Mouse (Mus musculus) midbrain, embryonic 16.5 days (tissue): ENCODE data around the gene Slco2b1. TPM values are rescaled to one million over a fixed set of nuclear protein-coding genes. Genes with fewer than 3 reads are reported as not detected.
"Not testable (repeated sequence)": the region's sequence is repeated elsewhere in the genome, so short reads cannot be mapped to it uniquely, and the experiment has no call there.

ENCODE experiments used
- ATAC-seq: fragments of 200-750 bp; cut with Nextera tagmentation; 2 replicates; pipeline ENCODE4 v1.8.0; 2017; ENCODE audit warnings: moderate TSS enrichment
- H3K27ac ChIP-seq: fragments of 300-500 bp; sonication (generic); 2 replicates; pipeline ENCODE4 v1.5.1; 2014; ENCODE audit warnings: mild to moderate bottlenecking, low read length, mixed read lengths
- H3K27me3 ChIP-seq: fragments of 300-500 bp; sonication (generic); 2 replicates; pipeline ENCODE4 v1.6.1; 2014; ENCODE audit warnings: low read depth, low read length, mixed read lengths; ENCODE audit not compliant: control insufficient read depth, insufficient read depth
- H3K36me3 ChIP-seq: fragments of 300-500 bp; sonication (generic); 2 replicates; pipeline ENCODE4 v1.6.1; 2014; ENCODE audit warnings: mild to moderate bottlenecking, low read length, moderate library complexity, mixed read lengths; ENCODE audit not compliant: control insufficient read depth, insufficient read depth
- H3K4me1 ChIP-seq: fragments of 300-500 bp; sonication (generic); 2 replicates; pipeline ENCODE4 v1.6.1; 2014; ENCODE audit warnings: mild to moderate bottlenecking, low read length, mixed read lengths; ENCODE audit not compliant: control insufficient read depth, insufficient read depth
- H3K4me2 ChIP-seq: fragments of 300-500 bp; sonication (generic); 2 replicates; pipeline ENCODE4 v1.6.1; 2014; ENCODE audit warnings: mild to moderate bottlenecking, low read length, mixed read lengths
- H3K4me3 ChIP-seq: fragments of 300-500 bp; sonication (generic); 2 replicates; pipeline ENCODE4 v1.5.1; 2014; ENCODE audit warnings: low read depth, mild to moderate bottlenecking, low read length, moderate library complexity, mixed read lengths
- H3K9ac ChIP-seq: fragments of 300-500 bp; sonication (generic); 2 replicates; pipeline ENCODE4 v1.6.1; 2014; ENCODE audit warnings: low read depth, low read length, mixed read lengths
- H3K9me3 ChIP-seq: fragments of 300-500 bp; sonication (generic); replicated peaks from 2 replicates; pipeline ENCODE4 v1.6.1; 2014; ENCODE audit warnings: mild to moderate bottlenecking, low read length, mixed read lengths; ENCODE audit not compliant: control insufficient read depth, poor library complexity, severe bottlenecking
- WGBS: fragments of 180-500 bp; shearing (Covaris S2); extraction: QIAGEN DNeasy Blood & Tissue Kit; methylation state at CpG from one replicate; pipeline ENCODE4 v1.1.7; 2014; 5-methylcytosine and 5-hydroxymethylcytosine counted together
- polyA plus RNA-seq: library from polyadenylated mRNA; unstranded; fragments of >200 nt; fragmentation: Nextera tagmentation; extraction: Ambion mirVana; gene quantifications from 2 replicates; pipeline ENCODE4 v1.2.1, GENCODE M21; 2015

The Slco2b1 gene
- polyA plus RNA-seq: 5.9 and 6.5 TPM in 2 replicates

- no peaks in the 10 kb centered on the region for H3K9me3 ChIP-seq
- H3K4me2 ChIP-seq: no peak within 1 kb of the TSS
- no peaks in the 10 kb centered on the region for H3K27me3 ChIP-seq
- 84% methylated on average over 8 of the region's 8 CpGs for WGBS
- H3K9ac ChIP-seq: no peak within 1 kb of the TSS
- no peaks in the 10 kb centered on the region for H3K4me1 ChIP-seq
- no peak for ATAC-seq
- H3K36me3 ChIP-seq: no peaks in the 10 kb centered on the region
- H3K4me3 ChIP-seq: no peak within 1 kb of the TSS
- H3K27ac ChIP-seq: no peak within 1 kb of the TSS
These were observed at the start of gene Slco2b1 for GRCm38 (mm10) chr7:99711166-99711565. Gene Slco2b1, minus strand, starts transcription at chr7:99711340.

GRCm38 (mm10) chr7:99739276-99739675, 28.1 kb upstream of the Slco2b1 start:
- WGBS: 48% methylated on average over 9 of the region's 9 CpGs
- no peak for ATAC-seq
- H3K4me1 ChIP-seq: no peaks in the 10 kb centered on the region

GRCm38 (mm10) chr7:99735491-99735890, 24.4 kb upstream of the Slco2b1 start:
- 94% methylated on average over 9 of the region's 9 CpGs for WGBS
- H3K9me3 ChIP-seq, H3K9ac ChIP-seq, H3K27me3 ChIP-seq, H3K27ac ChIP-seq, H3K4me2 ChIP-seq, H3K4me3 ChIP-seq, ATAC-seq, H3K4me1 ChIP-seq, H3K36me3 ChIP-seq: not testable (repeated sequence)

More at GRCm38 (mm10) chr7:99739276-99739675, 28.1 kb upstream of the Slco2b1 start:
- no peak overlapping the region for H3K9ac ChIP-seq
- H3K4me2 ChIP-seq: no peak overlapping the region
- no peaks in the 10 kb centered on the region for H3K9me3 ChIP-seq
- H3K27ac ChIP-seq: no peak overlapping the region
- no peaks in the 10 kb centered on the region for H3K36me3 ChIP-seq
- no peaks in the 10 kb centered on the region for H3K27me3 ChIP-seq
- no peak overlapping the region for H3K4me3 ChIP-seq

GRCm38 (mm10) chr7:99734612-99735011, 23.5 kb upstream of the Slco2b1 start:
- H3K4me2 ChIP-seq: no peak overlapping the region
- no peaks in the 10 kb centered on the region for H3K4me1 ChIP-seq
- 98% methylated on average over 2 of the region's 2 CpGs for WGBS
- no peak overlapping the region for H3K9ac ChIP-seq
- no peaks in the 10 kb centered on the region for H3K9me3 ChIP-seq
- H3K27me3 ChIP-seq: no peaks in the 10 kb centered on the region
- no peak overlapping the region for H3K4me3 ChIP-seq
- no peak for ATAC-seq
- no peak overlapping the region for H3K27ac ChIP-seq
- H3K36me3 ChIP-seq: no peaks in the 10 kb centered on the region

- H3K27me3 ChIP-seq: no peaks in the 10 kb centered on the region
These were observed 18.8 kb upstream of the Slco2b1 start, which contains the start of gene Olfr520 for GRCm38 (mm10) chr7:99729973-99730372. Gene Olfr520, plus strand, starts transcription at chr7:99730273.

GRCm38 (mm10) chr7:99716536-99716935, 5.4 kb upstream of the Slco2b1 start:
- 85% methylated on average over 2 of the region's 2 CpGs for WGBS
- Histone ChIP-seq H3K36me3 (no peaks in the 10 kb centered on the region), H3K27ac (no peak overlapping the region), H3K9me3 (no peaks in the 10 kb centered on the region), H3K4me2 (no peak overlapping the region), H3K4me1 (no peaks in the 10 kb centered on the region), H3K4me3 (no peak overlapping the region), H3K9ac (no peak overlapping the region), H3K27me3 (no peaks in the 10 kb centered on the region)
- ATAC-seq: no peak

More at GRCm38 (mm10) chr7:99729973-99730372, 18.8 kb upstream of the Slco2b1 start, which contains the start of gene Olfr520:
- Histone ChIP-seq H3K4me1 (no peaks in the 10 kb centered on the region), H3K36me3 (no peaks in the 10 kb centered on the region), H3K27ac (no peak within 1 kb of the TSS), H3K9ac (no peak within 1 kb of the TSS), H3K4me2 (no peak within 1 kb of the TSS), H3K9me3 (0 out of 2 replicates have a peak, but pooled peaks cover 5% of the 10 kb centered on the region), H3K4me3 (no peak within 1 kb of the TSS)
- ATAC-seq: no peak
- WGBS: 88% methylated on average over 2 of the region's 2 CpGs

GRCm38 (mm10) chr7:99712431-99712830, 1.3 kb upstream of the Slco2b1 start:
- no peak for ATAC-seq
- Histone ChIP-seq H3K4me2 (no peak overlapping the region), H3K36me3 (no peaks in the 10 kb centered on the region), H3K4me3 (no peak overlapping the region), H3K9me3 (no peaks in the 10 kb centered on the region), H3K27ac (no peak overlapping the region), H3K9ac (no peak overlapping the region), H3K4me1 (no peaks in the 10 kb centered on the region), H3K27me3 (no peaks in the 10 kb centered on the region)
- 89% methylated on average over 4 of the region's 4 CpGs for WGBS

GRCm38 (mm10) chr7:99710476-99710875, 664 bp downstream of the Slco2b1 start:
- Histone ChIP-seq H3K9me3 (no peaks in the 10 kb centered on the region), H3K27me3 (no peaks in the 10 kb centered on the region), H3K4me3 (no peak overlapping the region), H3K9ac (no peak overlapping the region), H3K36me3 (no peaks in the 10 kb centered on the region), H3K4me1 (no peaks in the 10 kb centered on the region), H3K4me2 (no peak overlapping the region), H3K27ac (no peak overlapping the region)
- WGBS: 24% methylated on average over 1 of the region's 1 CpGs
- ATAC-seq: no peak

- H3K4me1 ChIP-seq: no peaks in the 10 kb centered on the region
- no peak overlapping the region for H3K4me2 ChIP-seq
- 77% methylated on average over 7 of the region's 7 CpGs for WGBS
- no peaks in the 10 kb centered on the region for H3K27me3 ChIP-seq
- no peak for ATAC-seq
- H3K27ac ChIP-seq: no peak overlapping the region
- no peaks in the 10 kb centered on the region for H3K36me3 ChIP-seq
- H3K4me3 ChIP-seq: no peak overlapping the region
- H3K9ac ChIP-seq: no peak overlapping the region
- H3K9me3 ChIP-seq: no peaks in the 10 kb centered on the region
These were observed 1.1 kb downstream of the Slco2b1 start for GRCm38 (mm10) chr7:99709992-99710391.
